Mouse (Mus musculus) E14TG2a.4 (cell line): Measurements from ENCODE around the gene Gas2l3.

ENCODE experiments used
- CTCF ChIP-seq: conservative IDR thresholded peaks from 2 replicates; pipeline ENCODE4 v1.5.1; 2014; ENCODE audit warnings: low read length
- NANOG ChIP-seq: IDR thresholded peaks from 2 replicates; pipeline ENCODE4 v1.6.1; 2014; ENCODE audit warnings: borderline replicate concordance, low read length, mixed read lengths
- POU5F1 ChIP-seq: IDR thresholded peaks from 2 replicates; pipeline ENCODE4 v1.6.1; 2014; ENCODE audit warnings: low read length, borderline replicate concordance

DNA sequence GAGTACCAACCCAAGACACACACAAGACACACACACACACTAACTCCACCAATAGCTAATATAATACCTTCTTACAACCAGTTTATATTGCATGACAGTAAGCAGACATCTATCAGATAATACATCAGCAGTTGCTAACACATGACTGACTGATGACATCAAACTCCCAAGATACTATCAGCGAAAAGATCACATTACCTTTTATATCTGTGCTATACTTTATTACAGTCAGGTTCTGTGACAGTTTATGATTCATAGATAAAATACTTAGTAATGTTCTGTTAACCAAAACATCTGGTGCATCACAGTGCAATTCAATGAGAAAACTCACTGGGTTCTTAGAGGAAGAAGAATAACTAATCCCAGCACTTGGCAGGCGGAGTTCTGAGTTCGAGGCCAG, 1.8 kb downstream of the Gas2l3 start:
- TF ChIP-seq CTCF: no peak
- TF ChIP-seq POU5F1: no peak
- no peak for TF ChIP-seq NANOG
